Mouse (Mus musculus): ENCODE measurements around the gene Olfr545.

Gene Olfr545

DNA sequence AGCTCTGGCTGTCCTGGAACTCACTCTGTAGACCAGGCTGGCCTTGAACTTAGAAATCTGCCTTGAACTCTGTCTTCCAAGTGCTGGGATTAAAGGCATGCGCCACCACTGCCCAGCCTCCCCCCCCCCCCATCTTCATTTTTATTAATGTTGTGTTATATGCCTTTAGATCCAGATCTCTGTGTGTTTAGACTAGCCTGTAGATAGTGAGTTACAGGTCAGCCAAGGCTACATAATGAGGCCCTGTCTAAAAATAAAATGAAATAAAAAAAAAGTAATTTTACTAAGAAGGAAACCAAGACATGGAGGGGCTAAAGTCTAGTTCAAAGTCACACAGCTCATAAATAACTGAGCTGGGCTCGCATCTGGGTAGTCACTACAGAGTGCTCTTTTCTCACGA is 20.4 kb downstream of the Olfr545 start:
- no peak for DNase-seq (ENCODE audit: low spot score in 2 of 2)

DNA sequence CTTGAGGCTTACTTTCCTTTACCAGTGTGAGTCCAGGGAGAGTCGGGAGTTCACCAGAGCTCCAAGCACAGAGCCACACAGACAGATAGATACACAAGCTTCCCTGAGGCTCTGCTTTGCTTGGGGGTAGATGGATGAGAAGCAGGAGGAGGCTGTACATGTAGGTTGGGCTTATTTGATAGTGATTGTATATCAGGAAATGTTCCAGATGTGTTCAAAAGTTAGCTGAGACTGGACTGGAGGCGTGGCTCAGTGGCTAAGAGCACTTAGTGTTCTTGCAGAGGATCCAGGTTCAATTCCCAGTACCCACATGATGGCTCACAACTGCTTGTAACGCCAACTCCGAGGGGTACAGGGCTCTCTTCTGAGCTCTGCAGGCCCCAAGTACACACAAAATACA is 20.9 kb downstream of the Olfr545 start:
- DNase-seq (ENCODE audit: low spot score in 2 of 2) = no peak

DNA sequence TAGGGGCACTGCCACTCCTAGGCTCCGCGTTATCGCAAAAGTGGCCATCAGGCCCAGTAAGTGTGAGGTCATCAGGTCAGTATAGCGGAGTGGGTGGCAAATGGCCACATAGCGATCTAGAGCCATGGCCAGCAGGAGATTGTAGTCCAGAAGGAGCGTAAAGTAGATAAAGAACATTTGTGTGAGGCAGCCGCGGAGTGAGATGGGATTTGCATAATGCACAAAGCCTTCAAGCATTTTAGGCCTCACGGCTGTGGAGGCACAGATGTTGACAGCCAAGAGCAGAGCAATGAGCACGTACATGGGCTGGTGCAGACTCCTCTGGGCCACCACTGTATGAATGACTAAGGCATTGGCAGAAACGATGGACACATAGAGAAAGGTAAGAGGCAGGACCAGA is 22.0 kb downstream of the Olfr545 start:
- DNase-seq (ENCODE audit: low spot score in 2 of 2) = no peak

DNA sequence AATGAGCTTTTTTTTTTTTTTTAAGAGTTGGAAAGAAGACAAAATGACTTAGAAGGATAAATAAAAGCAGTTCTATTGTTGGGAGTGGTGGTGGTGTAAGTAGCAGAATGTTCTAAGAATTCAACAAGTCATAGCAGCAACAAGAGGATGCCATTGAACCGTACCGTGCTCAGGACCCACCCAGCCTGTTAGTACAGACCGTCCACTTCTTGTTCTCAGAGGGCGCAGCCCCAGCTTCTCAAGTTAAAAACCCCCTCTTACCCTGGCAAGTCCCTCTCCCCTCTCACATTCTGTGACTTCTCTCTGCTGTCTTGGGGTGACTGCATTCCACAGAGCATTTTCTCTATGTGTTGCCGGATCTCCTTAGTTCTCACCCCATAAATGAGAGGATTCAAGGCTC is 22.8 kb downstream of the Olfr545 start:
- DNase-seq (ENCODE audit: low spot score in 2 of 2) = no peak

DNA sequence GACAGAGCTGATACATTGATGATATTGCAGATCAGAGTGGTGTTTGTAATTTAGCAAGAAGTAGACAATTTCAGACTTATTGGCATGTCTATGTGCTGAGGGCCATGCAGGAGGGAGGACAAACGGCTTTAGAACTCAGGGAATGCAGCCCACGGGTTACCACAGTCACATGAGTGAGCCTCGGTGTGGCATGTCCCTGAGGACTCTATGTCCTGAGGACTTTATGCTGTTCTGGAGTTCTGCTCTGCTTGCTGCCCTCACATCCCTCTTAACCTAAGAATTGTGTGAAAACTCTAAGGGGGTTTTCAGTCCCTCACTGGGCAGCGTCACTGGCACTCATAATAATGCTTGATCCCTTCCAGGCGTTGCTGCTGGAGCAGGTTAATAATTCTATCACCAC is 26.7 kb downstream of the Olfr545 start:
- no peak for DNase-seq (ENCODE audit: low spot score in 2 of 2)

DNA sequence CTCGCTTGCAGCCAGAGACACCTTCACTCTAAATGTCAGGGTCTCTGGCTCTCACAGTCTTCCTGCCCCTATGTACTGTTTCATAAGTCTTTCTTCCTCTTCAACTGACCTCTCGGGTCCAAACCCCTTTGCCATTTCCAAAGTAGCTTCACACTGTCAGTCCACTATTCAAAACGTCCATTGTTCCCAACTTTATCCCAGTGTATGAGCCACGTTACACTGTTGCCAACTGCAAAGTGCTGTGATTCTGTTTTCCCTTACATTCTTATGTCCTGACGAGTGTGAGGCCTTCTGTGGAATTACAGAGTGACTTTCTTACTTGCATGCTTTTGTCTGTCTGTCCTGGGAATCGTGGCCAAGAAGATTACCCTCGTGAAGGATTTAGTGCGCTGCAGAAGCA is 31.8 kb downstream of the Olfr545 start:
- DNase-seq (ENCODE audit: low spot score in 2 of 2) = no peak

DNA sequence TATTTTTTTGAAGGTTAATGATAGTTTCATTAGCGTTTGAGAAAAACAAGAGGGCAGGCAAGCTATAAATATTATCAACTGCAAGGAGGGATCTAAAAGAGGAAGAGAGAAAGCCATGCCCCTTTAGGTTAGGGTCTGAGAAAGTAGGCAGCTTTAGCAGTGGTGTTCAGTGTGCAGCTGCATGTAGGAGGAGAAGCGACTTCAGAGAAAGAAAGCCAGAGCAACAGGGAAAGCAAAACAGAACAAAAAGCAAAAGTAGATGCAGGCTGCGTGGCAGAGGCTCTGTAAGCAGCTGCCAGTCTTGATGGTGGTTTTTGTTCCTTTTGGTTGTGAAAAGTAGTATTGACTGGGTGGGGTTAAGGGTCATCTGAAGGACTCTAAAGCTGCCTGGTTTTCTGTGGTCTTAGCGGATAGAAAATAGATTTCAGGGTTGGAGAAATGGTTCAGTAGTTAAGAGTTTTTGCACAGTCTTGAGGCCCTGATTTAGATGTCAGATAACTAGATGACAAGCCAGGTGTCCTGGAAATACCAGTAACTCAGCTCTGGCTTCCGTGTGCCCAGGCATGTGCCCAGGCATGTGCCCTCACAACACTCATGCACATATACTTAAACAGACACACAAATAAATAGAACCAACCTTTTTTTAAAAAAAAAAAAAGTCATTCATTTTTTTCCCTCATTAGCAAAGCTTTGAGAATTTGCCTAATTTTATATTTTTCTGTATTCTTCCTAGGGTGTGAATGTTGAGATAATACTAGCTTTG is 40.6 kb downstream of the Olfr545 start:
- no peak for DNase-seq (ENCODE audit: low spot score in 2 of 2)

DNA sequence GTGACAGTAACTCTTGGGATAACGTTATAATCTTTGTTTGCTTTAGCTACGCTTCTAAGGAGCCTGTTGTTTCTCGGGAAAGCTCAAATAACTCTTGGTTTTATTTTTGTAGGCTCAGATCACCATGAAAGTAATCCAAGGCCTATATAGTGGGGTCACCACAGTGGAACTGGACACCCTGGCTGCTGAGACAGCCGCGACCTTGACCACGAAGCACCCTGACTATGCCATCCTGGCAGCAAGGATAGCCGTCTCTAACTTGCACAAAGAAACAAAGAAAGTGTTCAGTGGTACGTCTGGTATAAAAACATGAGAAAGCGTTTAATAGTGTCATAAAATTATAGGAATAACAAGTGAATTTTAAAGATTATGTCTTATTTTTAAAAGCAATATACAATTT is 52.9 kb downstream of the Olfr545 start:
- no peak for DNase-seq (ENCODE audit: low spot score in 2 of 2)

DNA sequence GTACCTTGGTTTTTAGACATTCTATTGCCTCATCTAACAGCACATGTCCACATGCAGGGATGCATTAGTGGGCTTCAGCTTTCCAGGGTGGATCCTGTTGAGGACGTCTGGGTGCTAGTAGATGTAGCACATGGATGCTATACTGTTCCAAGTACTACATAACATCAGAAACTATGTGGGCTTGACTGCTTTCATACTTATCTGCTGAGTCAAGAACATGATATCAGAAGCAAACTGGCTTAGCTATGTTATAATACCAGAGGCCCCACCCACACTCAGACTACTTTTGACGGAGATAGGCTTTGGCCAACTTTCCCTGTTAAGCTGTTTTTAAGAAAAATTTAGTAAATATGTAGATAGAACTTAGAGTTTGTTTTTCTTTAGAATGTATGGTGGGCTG is 55.1 kb downstream of the Olfr545 start:
- no peak for DNase-seq (ENCODE audit: low spot score in 2 of 2)

DNA sequence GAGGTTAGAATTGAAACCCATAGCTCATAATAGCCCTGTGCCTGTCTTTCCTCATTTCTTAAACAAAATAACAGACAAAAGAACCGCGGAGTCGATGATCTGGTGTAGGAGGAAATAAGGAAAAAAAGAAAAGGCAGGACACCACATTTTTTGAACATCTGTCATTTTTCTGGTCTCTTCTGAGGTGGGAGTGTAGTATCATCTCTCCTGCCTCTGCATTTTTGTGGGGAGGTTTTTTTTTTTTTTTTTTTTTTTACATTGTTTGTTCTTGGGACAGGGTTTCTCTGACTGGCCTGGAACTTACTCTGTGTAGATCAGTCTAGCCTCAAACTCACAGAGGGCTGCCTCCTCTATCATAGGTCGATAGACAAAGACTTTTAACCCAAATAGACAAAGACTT is 56.9 kb downstream of the Olfr545 start:
- no peak for DNase-seq (ENCODE audit: low spot score in 2 of 2)

DNA sequence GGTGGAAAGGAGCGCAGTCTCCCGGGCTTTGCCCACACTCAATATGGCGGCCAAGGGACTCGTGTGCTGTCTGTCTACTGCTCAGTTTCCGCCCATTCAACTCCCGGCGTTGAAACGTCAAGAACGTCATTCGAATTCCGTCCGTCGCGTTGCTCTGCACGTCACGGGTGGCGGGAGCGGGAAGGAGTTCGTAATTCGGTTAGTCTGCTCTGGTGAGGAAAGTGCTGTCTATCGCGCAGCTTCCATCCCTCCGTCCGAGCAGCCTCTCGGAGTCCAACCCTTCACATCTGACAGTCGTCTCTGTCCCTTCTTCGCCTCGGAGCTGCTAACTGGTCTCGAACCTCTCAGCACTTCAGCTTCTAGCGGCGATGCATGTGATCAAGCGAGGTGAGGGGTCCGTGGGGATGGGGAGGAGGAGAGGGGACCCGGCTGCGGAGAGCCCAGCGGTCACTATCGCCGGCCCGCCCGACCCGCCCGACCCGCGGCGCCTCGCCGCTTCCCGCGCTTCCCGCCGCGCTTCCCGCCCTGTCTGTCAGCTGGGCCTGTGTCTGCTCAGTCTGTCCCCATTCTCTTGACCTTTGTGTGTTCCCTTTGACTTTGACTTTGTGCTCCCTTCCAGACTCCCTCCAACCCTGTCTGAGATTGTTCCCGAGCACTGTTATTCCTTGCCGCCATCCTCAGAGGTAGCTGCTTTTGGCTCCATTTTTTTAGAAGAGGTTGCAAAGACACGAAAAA is 57.5 kb downstream of the Olfr545 start, which contains the start of gene Rrm1:
Gene Rrm1 (plus strand): TSS at position 39 of the 735 bp plus-strand sequence.
- DNase-seq (ENCODE audit: low spot score in 2 of 2) = peak; percentile 97 to 98

Data from frontal cortex, postnatal 36 days (tissue).